Mouse (Mus musculus): ENCODE measurements around the gene Adm2. TPM values are rescaled to one million over a fixed set of nuclear protein-coding genes. Genes with fewer than 3 reads are reported as not detected.

Adm2 gene
- not detected for polyA plus RNA-seq (2017; shearing (Covaris generic))

DNA sequence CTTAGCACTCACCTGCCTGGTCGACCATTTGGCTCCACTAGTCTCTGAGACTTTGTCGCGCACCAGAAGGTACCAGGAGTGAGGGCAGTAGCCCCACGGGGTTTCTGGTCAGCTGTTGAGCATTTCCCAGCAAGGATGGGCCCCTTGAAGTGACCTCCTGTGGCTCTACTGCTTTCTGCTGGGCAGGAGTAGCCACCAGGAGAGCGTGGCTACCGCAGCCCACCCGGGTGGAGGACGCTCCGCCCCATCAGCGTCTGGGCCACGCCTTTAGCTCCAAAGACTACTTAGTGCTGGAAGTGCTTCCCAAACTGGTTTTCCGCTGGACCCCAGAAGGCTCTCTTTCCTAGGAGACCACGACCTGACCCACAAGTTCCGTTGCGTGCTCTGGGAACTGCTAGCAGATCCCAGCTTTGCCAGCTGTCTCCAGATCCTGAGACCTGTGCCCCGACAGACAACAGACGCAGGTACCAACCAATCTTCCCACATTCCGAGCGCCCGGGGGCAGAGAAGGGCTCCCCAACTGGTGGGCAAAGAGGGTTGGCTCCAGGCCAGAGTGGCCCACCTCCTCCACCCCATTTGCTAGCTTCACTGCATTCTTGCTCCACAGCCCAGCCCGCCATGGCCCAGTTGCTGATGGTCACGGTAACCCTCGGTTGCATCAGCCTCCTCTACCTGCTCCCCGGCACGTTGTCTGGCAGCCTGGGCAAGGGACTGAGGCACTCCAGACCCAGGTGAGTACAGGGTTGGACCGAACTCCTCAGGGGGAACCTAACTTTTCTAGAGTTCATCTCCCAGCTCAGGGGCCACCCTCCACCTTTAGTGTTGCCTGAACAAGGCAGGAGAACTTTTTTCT, at the start of gene Adm2:
Gene Adm2 (plus strand): TSS at position 51 of the 853 bp plus-strand sequence.

DNA sequence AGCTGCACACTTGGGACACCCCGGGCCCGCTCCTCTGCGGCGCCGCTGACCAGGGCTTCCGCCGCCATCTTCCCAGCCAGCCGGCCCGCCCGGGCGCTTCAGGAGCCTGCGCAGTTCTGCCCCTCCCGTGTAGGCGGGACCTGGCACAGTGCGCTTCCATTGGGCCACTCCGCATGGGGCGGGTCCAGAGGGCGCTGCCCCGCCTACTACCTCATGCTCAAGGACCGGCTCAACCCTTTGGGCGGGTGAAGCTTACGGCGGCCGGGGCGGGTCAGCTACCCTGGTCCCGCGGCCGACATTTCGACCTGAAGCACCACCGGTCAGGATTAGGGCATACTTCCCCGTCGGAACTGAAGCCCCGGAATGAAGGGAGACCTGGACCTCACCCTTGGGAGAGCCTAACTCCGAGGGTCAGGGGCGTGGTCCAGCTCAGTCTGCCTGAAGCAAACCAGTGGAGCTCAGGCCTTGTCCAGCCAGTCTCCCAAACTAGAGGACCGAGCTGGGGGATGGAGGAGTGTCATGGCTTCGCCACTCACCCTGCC, 7.3 kb upstream of the Adm2 start, which contains the start of gene Sbf1:
Gene Sbf1 (minus strand): TSS at position 122 of the 542 bp plus-strand sequence.

DNA sequence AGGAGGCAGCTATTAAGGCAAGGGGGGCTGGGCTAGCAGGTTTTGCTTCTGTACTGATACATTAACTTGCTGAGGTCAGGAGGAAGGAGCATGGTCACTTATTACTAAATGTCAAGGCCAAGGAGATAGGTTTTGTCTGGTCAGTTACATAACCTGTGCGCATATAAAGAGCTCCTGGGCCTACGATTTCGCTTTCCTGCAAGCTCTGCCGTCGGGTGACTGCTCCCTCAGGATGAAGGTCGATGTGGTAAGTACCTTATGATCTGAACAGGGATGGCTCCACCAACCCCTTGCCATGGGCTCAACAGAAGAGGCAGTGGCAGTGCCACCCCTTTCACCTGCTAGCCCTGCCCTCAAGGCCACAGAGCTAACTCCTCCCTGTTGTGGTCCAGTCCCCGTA, 11.8 kb downstream of the Adm2 start, which contains the start of gene Miox:
Gene Miox (plus strand): TSS at position 128 of the 400 bp plus-strand sequence.

DNA sequence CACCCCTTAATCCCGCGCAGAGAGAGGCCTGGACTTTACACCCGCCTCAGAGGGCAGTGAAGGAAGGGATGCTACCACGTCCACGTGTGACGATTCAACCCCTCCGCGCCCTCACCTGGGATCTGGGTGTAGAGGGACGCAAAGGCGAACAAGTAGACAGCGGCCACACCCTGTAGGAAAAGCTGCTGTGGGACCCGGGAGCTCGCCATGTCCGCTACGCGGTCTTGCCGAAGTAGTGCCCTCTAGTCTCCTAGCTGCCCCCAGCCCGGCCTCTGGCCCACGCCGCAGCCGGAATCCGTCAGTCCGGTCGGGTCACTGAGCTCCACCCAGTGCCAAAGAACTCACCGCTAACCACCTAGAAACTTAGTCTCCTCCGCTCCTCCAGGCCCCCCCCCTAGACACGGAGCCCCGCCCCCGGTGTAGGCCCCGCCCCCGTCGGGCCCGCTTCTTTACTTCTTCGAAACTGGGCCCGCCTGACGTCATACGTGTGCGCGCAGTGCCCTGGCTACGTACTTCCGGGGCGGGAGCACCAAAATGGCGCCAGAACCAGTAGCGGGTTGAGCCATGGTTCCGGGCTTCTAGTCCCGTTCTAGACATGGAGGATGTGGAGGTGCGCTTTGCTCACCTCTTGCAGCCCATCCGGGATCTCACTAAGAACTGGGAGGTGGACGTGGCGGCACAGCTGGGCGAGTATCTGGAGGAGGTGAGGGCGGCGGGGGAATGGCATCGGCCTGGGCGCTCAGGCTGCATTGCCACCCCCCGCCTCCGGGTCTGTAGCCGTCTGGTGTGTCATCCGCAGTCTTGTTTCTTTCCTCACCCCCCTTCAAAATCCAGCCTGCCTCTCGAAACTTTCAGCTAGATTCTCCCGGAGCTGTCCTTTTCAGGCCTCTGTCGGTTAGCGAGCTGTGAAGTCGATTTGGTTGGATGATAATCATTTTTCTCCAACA, 33.0 kb downstream of the Adm2 start, which contains the start of the genes Lmf2 and Ncaph2:
Gene Lmf2 (minus strand): TSS at position 419 of the 947 bp plus-strand sequence.
Gene Ncaph2 (plus strand): TSS at position 479 of the 947 bp plus-strand sequence.

DNA sequence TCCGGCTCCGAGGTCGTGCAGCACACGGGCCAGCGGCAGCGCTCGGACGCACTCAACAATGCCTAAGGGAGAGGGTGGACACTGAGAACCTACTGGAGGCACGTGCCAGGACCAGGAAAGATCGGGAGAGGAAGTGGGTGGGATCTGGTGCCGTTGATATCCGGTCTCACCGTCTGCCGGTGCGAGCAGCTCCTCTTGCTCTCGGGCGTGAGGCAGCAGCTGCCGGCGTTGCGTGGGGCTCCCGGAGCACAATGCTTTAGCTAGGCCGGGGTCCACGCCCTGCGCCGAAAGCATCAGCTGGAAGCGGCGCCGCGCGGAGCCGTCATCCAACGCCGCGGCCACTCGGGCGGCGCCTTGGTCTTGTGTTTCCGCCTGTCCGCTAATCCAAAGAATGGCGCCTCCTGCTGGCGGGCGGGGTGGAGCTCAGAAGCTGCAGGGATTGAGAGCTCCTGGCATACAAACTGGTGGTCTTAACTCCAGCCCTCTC, 51.3 kb downstream of the Adm2 start, which contains the start of gene Sco2:
Gene Sco2 (minus strand): TSS at position 85 of the 487 bp plus-strand sequence.

Other genes with a start within 250 kb of the Adm2 start
- gene Trabd, start 247.6 kb upstream of the Adm2 start, polyA plus RNA-seq (2017; shearing (Covaris generic)): 58.6 TPM
- 31.4 TPM for gene Selenoo, start 233.6 kb upstream of the Adm2 start, polyA plus RNA-seq (2017; shearing (Covaris generic))
- 21.5 TPM for gene Tubgcp6, start 199.6 kb upstream of the Adm2 start, polyA plus RNA-seq (2017; shearing (Covaris generic))
- gene Hdac10, start 194.0 kb upstream of the Adm2 start, polyA plus RNA-seq (2017; shearing (Covaris generic)): 33.3 TPM
- 1.6 TPM for gene Mapk12, start 182.0 kb upstream of the Adm2 start, polyA plus RNA-seq (2017; shearing (Covaris generic))
- gene Mapk11, start 173.1 kb upstream of the Adm2 start, polyA plus RNA-seq (2017; shearing (Covaris generic)): 40.2 TPM
- gene Plxnb2, start 141.9 kb upstream of the Adm2 start, polyA plus RNA-seq (2017; shearing (Covaris generic)): 0.30 TPM
- 47.8 TPM for gene Dennd6b, start 126.2 kb upstream of the Adm2 start, polyA plus RNA-seq (2017; shearing (Covaris generic))
- 14.5 TPM for gene Ppp6r2, start 111.2 kb upstream of the Adm2 start, polyA plus RNA-seq (2017; shearing (Covaris generic))
- gene Sbf1, start 7.4 kb upstream of the Adm2 start, polyA plus RNA-seq (2017; shearing (Covaris generic)): 191 TPM
- gene Miox, start 11.7 kb downstream of the Adm2 start, polyA plus RNA-seq (2017; shearing (Covaris generic)): not detected
- 57.9 TPM for gene Lmf2, start 32.9 kb downstream of the Adm2 start, polyA plus RNA-seq (2017; shearing (Covaris generic))
- gene Ncaph2, start 33.0 kb downstream of the Adm2 start, polyA plus RNA-seq (2017; shearing (Covaris generic)): 142 TPM
- 4.6 TPM for gene Sco2, start 51.1 kb downstream of the Adm2 start, polyA plus RNA-seq (2017; shearing (Covaris generic))
- gene Tymp, start 54.3 kb downstream of the Adm2 start, polyA plus RNA-seq (2017; shearing (Covaris generic)): 1.0 TPM
- gene Odf3b, start 56.6 kb downstream of the Adm2 start, polyA plus RNA-seq (2017; shearing (Covaris generic)): not detected
- not detected for gene Klhdc7b, start 62.2 kb downstream of the Adm2 start, polyA plus RNA-seq (2017; shearing (Covaris generic))
- not detected for gene Syce3, start 87.8 kb downstream of the Adm2 start, polyA plus RNA-seq (2017; shearing (Covaris generic))
- gene Cpt1b, start 103.1 kb downstream of the Adm2 start, polyA plus RNA-seq (2017; shearing (Covaris generic)): not detected
- 11.5 TPM for gene C730034F03Rik, start 106.9 kb downstream of the Adm2 start, polyA plus RNA-seq (2017; shearing (Covaris generic))
- 0.42 TPM for gene Gm44502, start 107.0 kb downstream of the Adm2 start, polyA plus RNA-seq (2017; shearing (Covaris generic))
- 145 TPM for gene Chkb, start 107.2 kb downstream of the Adm2 start, polyA plus RNA-seq (2017; shearing (Covaris generic))
- not detected for gene Mapk8ip2, start 131.2 kb downstream of the Adm2 start, polyA plus RNA-seq (2017; shearing (Covaris generic))
- 20.8 TPM for gene Arsa, start 154.7 kb downstream of the Adm2 start, polyA plus RNA-seq (2017; shearing (Covaris generic))
- gene Shank3, start 176.9 kb downstream of the Adm2 start, polyA plus RNA-seq (2017; shearing (Covaris generic)): not detected
- gene Acr, start 245.6 kb downstream of the Adm2 start, polyA plus RNA-seq (2017; shearing (Covaris generic)): not detected